Mouse (Mus musculus): ENCODE results near the gene Nrip1. TPM values are rescaled to one million over a fixed set of nuclear protein-coding genes. Genes with fewer than 3 reads are reported as not detected.

Gene Nrip1
- total RNA-seq, 1 experiment = 11.8 TPM

- Histone ChIP-seq H3K4me1 (ENCODE audit: control insufficient read depth in 2 of 2, insufficient read depth in 2 of 2, low read length in 2 of 2, poor library complexity in 1 of 2) (peaks cover 3 to 6% of the 10 kb centered on the region in 2 experiments; a peak in 1 of 4 replicates), H3K9ac (ENCODE audit: insufficient read depth, low read depth, low read length, poor library complexity, severe bottlenecking) (no peak overlapping the region), H3K9me3 (ENCODE audit: control insufficient read depth, insufficient read depth, low read depth, low read length) (no peaks in the 10 kb centered on the region), H3K27ac (ENCODE audit: insufficient read depth, low read depth, low read length, poor library complexity, severe bottlenecking) (no peak overlapping the region; the same call in 1 of the 2 replicates), H3K36me3 (ENCODE audit: control insufficient read depth, insufficient read depth, low read length, poor library complexity, severe bottlenecking) (peaks cover 5% of the 10 kb centered on the region; the same call in 1 of the 2 replicates), H3K4me3 (ENCODE audit: insufficient read depth in 1 of 2, low read depth in 1 of 2, low read length in 2 of 2, poor library complexity in 1 of 2, severe bottlenecking in 1 of 2) (no peak overlapping the region)
- TF ChIP-seq ZC3H11A (IDR thresholded peaks at IDR 0.05; ENCODE audit: borderline replicate concordance, low read depth, low read length) = no peak
- TF ChIP-seq ZNF384 (IDR thresholded peaks at IDR 0.05; ENCODE audit: low read depth, low read length) = no peak
- no peak for TF ChIP-seq MAFK (IDR thresholded peaks at IDR 0.05; ENCODE audit: insufficient read depth, low read depth, low read length)
- no peak for TF ChIP-seq CHD2 (IDR thresholded peaks at IDR 0.05; ENCODE audit: low read depth, low read length)
- no peak for TF ChIP-seq HCFC1 (IDR thresholded peaks at IDR 0.05; ENCODE audit: borderline replicate concordance, insufficient read depth, low read length)
- in situ Hi-C loops (cut with MboI; ENCODE audit: low sequenced_read_pairs in 2 of 2, unreplicated experiment in 2 of 2) = no loop called here
- no peak for DNase-seq (ENCODE audit: low read depth, low spot score)
These were observed 79.1 kb downstream of the Nrip1 start for GRCm38 (mm10) chr16:76294550-76294949.

DNA sequence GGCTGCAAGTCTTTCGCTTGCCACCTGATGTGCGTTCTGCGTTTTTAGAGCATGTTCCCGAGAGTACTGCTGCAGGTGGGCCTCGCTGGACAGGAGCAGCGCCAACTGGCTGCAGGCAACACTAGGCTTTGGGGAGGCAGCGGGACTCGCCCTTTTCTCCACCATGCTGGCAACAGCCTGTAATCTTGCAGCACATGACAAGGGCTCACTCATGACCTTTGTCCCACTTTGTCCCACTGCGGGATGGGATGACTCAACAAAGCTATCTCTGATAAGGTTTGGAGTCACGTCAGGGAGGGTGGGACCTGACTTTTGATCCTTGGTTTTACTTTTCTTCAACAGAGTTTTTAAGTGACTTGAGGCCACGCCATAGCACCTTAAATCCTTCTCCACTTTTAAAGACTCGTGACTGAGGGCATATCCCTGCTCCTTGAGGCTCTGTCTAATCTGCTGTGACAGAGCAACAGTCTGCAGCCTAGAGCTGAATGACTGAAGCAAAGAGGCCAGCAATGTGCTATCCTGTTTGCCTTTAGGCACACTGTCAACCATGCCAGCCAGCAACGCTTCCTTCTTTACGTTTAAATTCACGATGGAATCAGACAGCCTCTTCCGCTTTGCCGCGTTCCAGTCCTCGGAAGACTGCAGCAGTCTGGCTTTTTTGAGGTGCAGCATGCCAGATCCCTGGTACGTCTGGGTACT is 79.7 kb downstream of the Nrip1 start:
- Histone ChIP-seq H3K36me3 (ENCODE audit: control insufficient read depth, insufficient read depth, low read length, poor library complexity, severe bottlenecking) (peaks cover 5% of the 10 kb centered on the region; the same call in 1 of the 2 replicates), H3K4me3 (ENCODE audit: insufficient read depth in 1 of 2, low read depth in 1 of 2, low read length in 2 of 2, poor library complexity in 1 of 2, severe bottlenecking in 1 of 2) (no peak overlapping the region), H3K9me3 (ENCODE audit: control insufficient read depth, insufficient read depth, low read depth, low read length) (no peaks in the 10 kb centered on the region), H3K27ac (ENCODE audit: insufficient read depth, low read depth, low read length, poor library complexity, severe bottlenecking) (no peak overlapping the region), H3K4me1 (ENCODE audit: control insufficient read depth in 2 of 2, insufficient read depth in 2 of 2, low read length in 2 of 2, poor library complexity in 1 of 2) (peaks cover 3 to 6% of the 10 kb centered on the region in 2 experiments; a peak in 1 of 4 replicates), H3K9ac (ENCODE audit: insufficient read depth, low read depth, low read length, poor library complexity, severe bottlenecking) (no peak overlapping the region)
- no peak for TF ChIP-seq CHD2 (IDR thresholded peaks at IDR 0.05; ENCODE audit: low read depth, low read length)
- TF ChIP-seq ZC3H11A (IDR thresholded peaks at IDR 0.05; ENCODE audit: borderline replicate concordance, low read depth, low read length) = no peak
- TF ChIP-seq HCFC1 (IDR thresholded peaks at IDR 0.05; ENCODE audit: borderline replicate concordance, insufficient read depth, low read length) = no peak
- no peak for TF ChIP-seq MAFK (IDR thresholded peaks at IDR 0.05; ENCODE audit: insufficient read depth, low read depth, low read length)
- TF ChIP-seq ZNF384 (IDR thresholded peaks at IDR 0.05; ENCODE audit: low read depth, low read length) = no peak
- DNase-seq (ENCODE audit: low read depth, low spot score) = no peak
- in situ Hi-C loops (cut with MboI; ENCODE audit: low sequenced_read_pairs in 2 of 2, unreplicated experiment in 2 of 2) = no loop called here

DNA sequence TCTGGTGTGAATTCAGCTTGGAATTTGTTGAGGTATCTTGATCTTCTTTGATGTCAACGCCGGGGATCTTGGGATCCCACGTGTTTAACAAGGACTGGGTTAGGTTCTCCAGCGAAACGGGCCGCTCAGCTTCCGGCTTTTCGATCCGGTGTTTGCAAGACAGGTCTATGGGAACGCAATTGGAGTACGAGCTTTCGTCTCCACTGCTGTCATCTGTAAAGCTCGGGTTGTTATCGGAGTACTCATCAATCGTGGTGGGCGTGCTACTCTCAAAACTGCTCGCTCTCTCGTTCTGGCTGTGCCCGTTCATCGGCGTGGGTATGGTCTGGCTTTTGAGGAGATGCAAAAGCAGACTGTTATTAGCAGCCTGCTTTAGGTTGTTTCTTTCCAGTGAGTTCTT is 80.5 kb downstream of the Nrip1 start:
- Histone ChIP-seq H3K36me3 (ENCODE audit: control insufficient read depth, insufficient read depth, low read length, poor library complexity, severe bottlenecking) (peaks cover 5% of the 10 kb centered on the region; the same call in 1 of the 2 replicates), H3K4me1 (ENCODE audit: control insufficient read depth in 2 of 2, insufficient read depth in 2 of 2, low read length in 2 of 2, poor library complexity in 1 of 2) (peaks cover 3 to 6% of the 10 kb centered on the region in 2 experiments; a peak in 1 of 4 replicates), H3K9ac (ENCODE audit: insufficient read depth, low read depth, low read length, poor library complexity, severe bottlenecking) (no peak overlapping the region), H3K9me3 (ENCODE audit: control insufficient read depth, insufficient read depth, low read depth, low read length) (no peaks in the 10 kb centered on the region), H3K27ac (ENCODE audit: insufficient read depth, low read depth, low read length, poor library complexity, severe bottlenecking) (no peak overlapping the region), H3K4me3 (ENCODE audit: insufficient read depth in 1 of 2, low read depth in 1 of 2, low read length in 2 of 2, poor library complexity in 1 of 2, severe bottlenecking in 1 of 2) (peak overlapping the region in 1 of 2 experiments; percentile 27; a peak in 1 of 4 replicates)
- no peak for DNase-seq (ENCODE audit: low read depth, low spot score)
- TF ChIP-seq ZC3H11A (IDR thresholded peaks at IDR 0.05; ENCODE audit: borderline replicate concordance, low read depth, low read length) (no peak), MAFK (IDR thresholded peaks at IDR 0.05; ENCODE audit: insufficient read depth, low read depth, low read length) (no peak), ZNF384 (IDR thresholded peaks at IDR 0.05; ENCODE audit: low read depth, low read length) (no peak), HCFC1 (IDR thresholded peaks at IDR 0.05; ENCODE audit: borderline replicate concordance, insufficient read depth, low read length) (no peak), CHD2 (IDR thresholded peaks at IDR 0.05; ENCODE audit: low read depth, low read length) (no peak)
- in situ Hi-C loops (cut with MboI; ENCODE audit: low sequenced_read_pairs in 2 of 2, unreplicated experiment in 2 of 2) = no loop called here

GRCm38 (mm10) chr16:76292656-76293055 is 81.0 kb downstream of the Nrip1 start:
- Histone ChIP-seq H3K27ac (ENCODE audit: insufficient read depth, low read depth, low read length, poor library complexity, severe bottlenecking) (no peak overlapping the region), H3K36me3 (ENCODE audit: control insufficient read depth, insufficient read depth, low read length, poor library complexity, severe bottlenecking) (peaks cover 5% of the 10 kb centered on the region; the same call in 1 of the 2 replicates), H3K4me3 (ENCODE audit: insufficient read depth in 1 of 2, low read depth in 1 of 2, low read length in 2 of 2, poor library complexity in 1 of 2, severe bottlenecking in 1 of 2) (peak overlapping the region; percentile 5 to 27; a peak in 1 of 4 replicates), H3K4me1 (ENCODE audit: control insufficient read depth in 2 of 2, insufficient read depth in 2 of 2, low read length in 2 of 2, poor library complexity in 1 of 2) (peaks cover 3 to 6% of the 10 kb centered on the region in 2 experiments; a peak in 1 of 4 replicates), H3K9me3 (ENCODE audit: control insufficient read depth, insufficient read depth, low read depth, low read length) (no peaks in the 10 kb centered on the region), H3K9ac (ENCODE audit: insufficient read depth, low read depth, low read length, poor library complexity, severe bottlenecking) (no peak overlapping the region)
- no peak for DNase-seq (ENCODE audit: low read depth, low spot score)
- no peak for TF ChIP-seq MAFK (IDR thresholded peaks at IDR 0.05; ENCODE audit: insufficient read depth, low read depth, low read length)
- no peak for TF ChIP-seq HCFC1 (IDR thresholded peaks at IDR 0.05; ENCODE audit: borderline replicate concordance, insufficient read depth, low read length)
- no peak for TF ChIP-seq ZC3H11A (IDR thresholded peaks at IDR 0.05; ENCODE audit: borderline replicate concordance, low read depth, low read length)
- TF ChIP-seq ZNF384 (IDR thresholded peaks at IDR 0.05; ENCODE audit: low read depth, low read length) = no peak
- no peak for TF ChIP-seq CHD2 (IDR thresholded peaks at IDR 0.05; ENCODE audit: low read depth, low read length)
- in situ Hi-C loops (cut with MboI; ENCODE audit: low sequenced_read_pairs in 2 of 2, unreplicated experiment in 2 of 2) = no loop called here
